Comparison of ENCODE assay signal across 11 mouse cellular contexts in the genomic region with DNA sequence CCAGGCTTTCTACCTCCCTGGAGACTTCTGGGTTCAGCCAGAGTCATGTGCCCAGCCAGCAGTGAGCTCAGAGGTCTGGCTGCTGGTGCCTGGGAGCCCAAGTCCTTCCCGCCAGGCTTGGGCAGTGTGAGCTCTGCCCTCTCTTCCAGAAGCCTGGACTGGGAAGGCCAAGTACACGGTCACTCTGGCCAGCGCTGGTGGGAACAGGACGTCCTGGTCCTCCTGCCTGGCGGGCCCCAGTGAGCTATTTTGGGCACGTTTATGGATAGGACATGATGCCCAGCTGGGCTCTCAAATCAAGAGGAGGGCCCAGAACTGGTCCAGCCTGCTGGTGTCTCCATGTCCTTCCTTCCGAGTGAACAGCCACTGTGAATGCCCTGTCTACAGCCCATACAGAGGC.
DNase-seq lines count a peak whose midpoint lies in the region; ATAC-seq and TF ChIP-seq lines count a peak whose summit lies in the region.
"Had no signal": no experiment of that assay in that cellular context is flagged by ENCODE, and none has a peak within 500 bp of the region (broad histone marks: within the 10 kb centered on the region; RNA-seq: fewer than 3 reads in every experiment).

No protein-coding gene starts in this region.

- intact Hi-C loops in left cerebral cortex, postnatal 4 days (cut with DNase I), result no loop called here

- peak; percentile 87 for DNase-seq in kidney, adult 2 months
- DNase-seq in adrenal gland, postnatal 25 days, result peak; percentile 55
- no peak for DNase-seq in lung, embryonic 14.5 days
- no peak for DNase-seq in forebrain, embryonic 10.5 days (ENCODE audit: extremely low spot score, low spot score)
- no peak for DNase-seq in left cerebral cortex, postnatal 4 days

- peaks cover 28% of the 10 kb centered on the region; the same call in 1 of the 2 replicates for H3K4me1 ChIP-seq in kidney, adult 2 months (ENCODE audit: control insufficient read depth, insufficient read depth, low read length)
- peaks cover 24% of the 10 kb centered on the region for H3K4me1 ChIP-seq in kidney, embryonic 14.5 days (ENCODE audit: control insufficient read depth, insufficient read depth, low read length)
- peaks cover 69% of the 10 kb centered on the region for H3K4me1 ChIP-seq in heart, embryonic 15.5 days (replicated peaks)
- peaks cover 4% of the 10 kb centered on the region; the same call in 1 of the 2 replicates for H3K4me1 ChIP-seq in lung, embryonic 14.5 days (ENCODE audit: insufficient read depth)
- H3K4me1 ChIP-seq in forebrain, embryonic 10.5 days, result peaks cover 25% of the 10 kb centered on the region
- H3K4me1 ChIP-seq in forebrain, embryonic 13.5 days, result peaks cover 4% of the 10 kb centered on the region; the same call in 1 of the 2 replicates
- H3K4me1 ChIP-seq: midbrain, embryonic 15.5 days had no signal

- H3K27me3 ChIP-seq in kidney, adult 2 months (replicated peaks; ENCODE audit: control insufficient read depth, insufficient read depth, low read length), result no peaks in the 10 kb centered on the region
- H3K27me3 ChIP-seq in kidney, embryonic 14.5 days (ENCODE audit: control insufficient read depth, insufficient read depth, low read length), result no peaks in the 10 kb centered on the region
- no peaks in the 10 kb centered on the region for H3K27me3 ChIP-seq in heart, embryonic 15.5 days
- H3K27me3 ChIP-seq in lung, embryonic 14.5 days (ENCODE audit: insufficient read depth, low read length), result no peaks in the 10 kb centered on the region
- peaks cover 3% of the 10 kb centered on the region; the same call in 1 of the 2 replicates for H3K27me3 ChIP-seq in forebrain, embryonic 10.5 days (ENCODE audit: poor library complexity, severe bottlenecking)
- H3K27me3 ChIP-seq in forebrain, embryonic 13.5 days, result no peaks in the 10 kb centered on the region
- H3K27me3 ChIP-seq: embryonic facial prominence, embryonic 13.5 days; midbrain, embryonic 15.5 days; stomach, embryonic 15.5 days had no signal

- no peaks in the 10 kb centered on the region for H3K36me3 ChIP-seq in kidney, adult 2 months (ENCODE audit: control insufficient read depth, insufficient read depth, low read length)
- H3K36me3 ChIP-seq in kidney, embryonic 14.5 days (ENCODE audit: control insufficient read depth, insufficient read depth, low read length), result no peaks in the 10 kb centered on the region
- no peaks in the 10 kb centered on the region for H3K36me3 ChIP-seq in heart, embryonic 15.5 days
- H3K36me3 ChIP-seq in lung, embryonic 14.5 days (ENCODE audit: insufficient read depth), result no peaks in the 10 kb centered on the region
- no peaks in the 10 kb centered on the region for H3K36me3 ChIP-seq in forebrain, embryonic 10.5 days (replicated peaks)
- H3K36me3 ChIP-seq in forebrain, embryonic 13.5 days (ENCODE audit: poor library complexity, severe bottlenecking), result no peaks in the 10 kb centered on the region
- H3K36me3 ChIP-seq: embryonic facial prominence, embryonic 13.5 days; midbrain, embryonic 15.5 days; stomach, embryonic 15.5 days had no signal

- H3K4me2 ChIP-seq in kidney, embryonic 14.5 days (replicated peaks; ENCODE audit: low read depth, low read length), result no peak overlapping the region
- H3K4me2 ChIP-seq in heart, embryonic 15.5 days, result no peak overlapping the region
- H3K4me2 ChIP-seq in lung, embryonic 14.5 days, result no peak overlapping the region
- no peak overlapping the region for H3K4me2 ChIP-seq in forebrain, embryonic 13.5 days
- H3K4me2 ChIP-seq: embryonic facial prominence, embryonic 13.5 days; midbrain, embryonic 15.5 days; stomach, embryonic 15.5 days had no signal

- no peaks in the 10 kb centered on the region for H3K9me3 ChIP-seq in kidney, embryonic 14.5 days (ENCODE audit: control insufficient read depth, low read length)
- H3K9me3 ChIP-seq in heart, embryonic 15.5 days (replicated peaks), result no peaks in the 10 kb centered on the region
- H3K9me3 ChIP-seq in lung, embryonic 14.5 days (ENCODE audit: low read depth, low read length), result no peaks in the 10 kb centered on the region
- no peaks in the 10 kb centered on the region for H3K9me3 ChIP-seq in forebrain, embryonic 10.5 days
- H3K9me3 ChIP-seq in forebrain, embryonic 13.5 days (replicated peaks), result no peaks in the 10 kb centered on the region
- H3K9me3 ChIP-seq: embryonic facial prominence, embryonic 13.5 days; midbrain, embryonic 15.5 days; stomach, embryonic 15.5 days had no signal

- ATAC-seq in kidney, embryonic 14.5 days (ENCODE audit: low FRiP score, low TSS enrichment), result no peak
- 0 out of 2 replicates have a peak, but pooled peaks have one; percentile 23 for ATAC-seq in heart, embryonic 15.5 days (replicated peaks; ENCODE audit: insufficient number of reproducible peaks, insufficient read depth, low FRiP score, low read depth)
- ATAC-seq in lung, embryonic 14.5 days (ENCODE audit: insufficient read depth), result no peak
- no peak for ATAC-seq in forebrain, embryonic 13.5 days
- ATAC-seq: midbrain, embryonic 15.5 days had no signal

- no peak overlapping the region for H3K9ac ChIP-seq in kidney, embryonic 14.5 days (ENCODE audit: low read depth, low read length)
- no peak overlapping the region for H3K9ac ChIP-seq in heart, embryonic 15.5 days
- no peak overlapping the region; the same call in 1 of the 2 replicates for H3K9ac ChIP-seq in lung, embryonic 14.5 days
- H3K9ac ChIP-seq in forebrain, embryonic 13.5 days, result no peak overlapping the region
- H3K9ac ChIP-seq: embryonic facial prominence, embryonic 13.5 days; midbrain, embryonic 15.5 days; stomach, embryonic 15.5 days had no signal

- TF ChIP-seq POLR2A in kidney, adult 2 months (IDR thresholded peaks at IDR 0.05; ENCODE audit: low read depth, low read length), result no peak

- TF ChIP-seq CTCF in kidney, adult 2 months (conservative IDR thresholded peaks at IDR 0.05; ENCODE audit: insufficient read depth, insufficient read length, low read depth, low read length), result no peak
- TF ChIP-seq CTCF in lung, embryonic 14.5 days (IDR thresholded peaks at IDR 0.05; ENCODE audit: low read depth), result no peak

- peak overlapping the region; percentile 54 for H3K27ac ChIP-seq in kidney, adult 2 months (ENCODE audit: insufficient read depth, low read depth, low read length)
- no peak overlapping the region for H3K27ac ChIP-seq in kidney, embryonic 14.5 days (ENCODE audit: low read depth, low read length)
- H3K27ac ChIP-seq in heart, embryonic 15.5 days, result peak overlapping the region; percentile 54
- H3K27ac ChIP-seq in lung, embryonic 14.5 days (ENCODE audit: low read depth), result peak overlapping the region; percentile 49; the same call in 1 of the 2 replicates
- no peak overlapping the region for H3K27ac ChIP-seq in forebrain, embryonic 10.5 days
- H3K27ac ChIP-seq in forebrain, embryonic 13.5 days, result no peak overlapping the region
- H3K27ac ChIP-seq: embryonic facial prominence, embryonic 13.5 days; midbrain, embryonic 15.5 days; stomach, embryonic 15.5 days had no signal

- H3K4me3 ChIP-seq in kidney, adult 2 months (ENCODE audit: insufficient read depth, low read depth, low read length), result no peak overlapping the region
- no peak overlapping the region for H3K4me3 ChIP-seq in kidney, embryonic 14.5 days (ENCODE audit: low read length)
- H3K4me3 ChIP-seq in heart, embryonic 15.5 days, result no peak overlapping the region
- H3K4me3 ChIP-seq in lung, embryonic 14.5 days (ENCODE audit: low read depth, low read length), result no peak overlapping the region
- no peak overlapping the region for H3K4me3 ChIP-seq in forebrain, embryonic 10.5 days
- H3K4me3 ChIP-seq in forebrain, embryonic 13.5 days, result no peak overlapping the region
- H3K4me3 ChIP-seq: embryonic facial prominence, embryonic 13.5 days; midbrain, embryonic 15.5 days; stomach, embryonic 15.5 days had no signal

- WGBS in kidney, adult 2 months, result 22% methylated on average over 7 of the region's 7 CpGs
- 79% methylated on average over 7 of the region's 7 CpGs for WGBS in kidney, embryonic 14.5 days
- WGBS in heart, embryonic 15.5 days, result 41% methylated on average over 7 of the region's 7 CpGs
- 73% methylated on average over 7 of the region's 7 CpGs for WGBS in lung, embryonic 14.5 days
- 86% methylated on average over 7 of the region's 7 CpGs for WGBS in forebrain, embryonic 10.5 days
- WGBS in forebrain, embryonic 13.5 days, result 85% methylated on average over 7 of the region's 7 CpGs

Comparison
In these comparisons a context has a peak if more than half of its experiments do, and no peak if none do; other contexts are left out.
1. H3K27ac ChIP-seq: peak in kidney, adult 2 months (single experiment), heart, embryonic 15.5 days (single experiment) and lung, embryonic 14.5 days (single experiment); none in kidney, embryonic 14.5 days (single experiment), forebrain, embryonic 10.5 days (single experiment) and forebrain, embryonic 13.5 days (single experiment).
2. DNase-seq: peak in kidney, adult 2 months (single experiment) and adrenal gland, postnatal 25 days (single experiment); none in lung, embryonic 14.5 days (single experiment), forebrain, embryonic 10.5 days (single experiment) and left cerebral cortex, postnatal 4 days (single experiment).